Mouse (Mus musculus): ENCODE results near the gene Tesk1.

GRCm38 (mm10) chr4:43431690-43432089 lies 10.0 kb upstream of the Tesk1 start:
- TF ChIP-seq POLR2A (IDR thresholded peaks at IDR 0.05; ENCODE audit: control insufficient read depth, low read depth, low read length) (no peak), CTCF (IDR thresholded peaks at IDR 0.05; ENCODE audit: control insufficient read depth, insufficient read depth, insufficient replicate concordance, low read depth, low read length) (peak; percentile 40; the same call in 1 of the 2 replicates)

All from testis, adult 2 months (tissue).